Mouse (Mus musculus) layer of hippocampus, adult 9-11 months (tissue): ENCODE measurements at regions not wholly inside any gene's neighbourhood (a gene's known extent, or its start where the extent isn't known, plus 50 kb on each side); places are given as distances from the start of the nearest gene placed in this dataset.
A peak's percentile ranks its signal among the peaks of the same experiment; 100 is the strongest.

Source experiments
- DNase-seq: peaks from one replicate; pipeline ENCODE4 v3.0.0; 2022

DNA sequence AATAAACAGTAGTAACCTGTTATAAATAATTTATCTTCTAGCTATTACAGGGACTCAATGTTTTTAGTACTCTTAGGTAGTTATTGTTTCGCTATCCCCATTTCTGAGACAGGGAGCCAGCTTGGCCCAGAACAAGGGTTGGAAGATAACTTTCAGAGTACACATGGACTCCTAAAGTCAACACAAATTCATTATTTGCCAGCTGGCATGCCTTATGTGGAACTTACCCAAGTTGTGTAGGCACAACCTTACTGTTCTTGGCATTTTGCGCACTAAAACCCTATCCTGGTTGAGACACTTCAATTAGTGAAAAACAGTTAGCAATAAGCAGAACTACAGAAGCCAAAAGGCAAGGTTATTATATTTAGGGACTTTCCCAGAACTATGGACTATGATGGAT is 1042.3 kb downstream of the H2al1n start:
- peak; percentile 4 for DNase-seq
